Mouse (Mus musculus) embryonic fibroblast, embryonic 13.5 days (primary cell): ENCODE data around the gene Stx16. TPM values are rescaled to one million over a fixed set of nuclear protein-coding genes. Genes with fewer than 3 reads are reported as not detected.

Experiments
- H3K27ac ChIP-seq: 2 replicates; pipeline ENCODE4 v1.5.1; 2012; ENCODE audit warnings: low read length, control low read depth, inconsistent platforms; ENCODE audit not compliant: insufficient read depth
- H3K4me1 ChIP-seq: 2 replicates; pipeline ENCODE4 v1.6.1; 2011; ENCODE audit warnings: low read length; ENCODE audit not compliant: control insufficient read depth, insufficient read depth
- H3K4me3 ChIP-seq: 2 replicates; pipeline ENCODE4 v1.5.1; 2011; ENCODE audit warnings: mild to moderate bottlenecking, control low read depth, low read length; ENCODE audit not compliant: insufficient read depth
- CTCF ChIP-seq: IDR thresholded peaks from 2 replicates; pipeline ENCODE4 v1.5.1; 2011; ENCODE audit warnings: mild to moderate bottlenecking, control low read depth, low read length, moderate library complexity, borderline replicate concordance; ENCODE audit not compliant: insufficient read depth
- POLR2A ChIP-seq: IDR thresholded peaks from 2 replicates; pipeline ENCODE4 v1.6.1; 2011; ENCODE audit warnings: low read depth, mild to moderate bottlenecking, control low read depth, low read length, moderate library complexity
- polyA plus RNA-seq: library from polyadenylated mRNA; stranded (reverse); fragments of >200 nt; gene quantifications from 2 replicates; pipeline ENCODE4 v1.2.4, GENCODE M21; 2011; ENCODE audit warnings: low read depth; ENCODE audit not compliant: missing spikeins, insufficient read length

Stx16 gene
- polyA plus RNA-seq, 1 experiment, result 57.7 TPM

- TF ChIP-seq POLR2A (no peak), CTCF (no peak)
- H3K4me3 ChIP-seq, result no peak overlapping the region
- H3K4me1 ChIP-seq, result peaks cover 3% of the 10 kb centered on the region; the same call in 1 of the 2 replicates
- H3K27ac ChIP-seq, result peak overlapping the region; percentile 96
Observed at GRCm38 (mm10) chr2:174075072-174075570, 987 bp upstream of the Stx16 start.

GRCm38 (mm10) chr2:174076433-174076824, 321 bp downstream of the Stx16 start:
- TF ChIP-seq CTCF (no peak), POLR2A (no peak; the same call in 1 of the 2 replicates)
- Histone ChIP-seq H3K4me3 (peak overlapping the region; percentile 77), H3K27ac (peak overlapping the region; percentile 58), H3K4me1 (peaks cover 3% of the 10 kb centered on the region; the same call in 1 of the 2 replicates)

DNA sequence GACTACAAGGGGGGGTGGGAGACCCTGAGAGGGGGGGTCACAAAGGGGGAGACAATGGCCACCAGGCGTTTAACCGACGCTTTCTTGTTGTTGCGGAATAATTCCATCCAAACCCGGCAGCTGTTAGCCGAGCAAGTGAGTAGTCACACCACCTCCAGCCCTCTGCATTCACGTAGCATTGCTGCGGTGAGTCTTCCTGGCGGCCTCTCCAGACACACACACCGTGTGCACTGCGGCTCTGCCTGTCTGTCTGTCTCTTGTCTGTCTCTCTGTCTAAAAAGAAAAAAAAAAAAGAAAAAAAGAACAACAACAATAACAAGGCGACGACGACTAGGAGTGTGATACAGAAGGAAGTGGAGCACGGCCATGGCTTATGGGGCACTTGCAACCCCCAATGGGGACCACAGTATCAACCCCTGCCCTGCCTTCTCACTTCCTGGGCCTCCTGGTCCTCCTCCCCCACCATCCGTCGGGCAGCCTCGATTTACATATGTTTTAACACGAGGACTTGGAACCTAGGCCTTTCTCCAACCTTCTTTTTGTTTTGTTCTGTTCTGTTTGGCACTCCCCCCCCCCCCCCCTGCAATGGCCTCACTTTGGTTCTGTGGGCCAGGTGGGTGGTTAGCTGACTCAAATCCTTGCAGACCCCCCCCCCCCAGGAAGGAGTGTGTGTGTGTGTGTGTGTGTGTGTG, 1.0 kb downstream of the Stx16 start:
- Histone ChIP-seq H3K4me1 (peaks cover 3% of the 10 kb centered on the region; the same call in 1 of the 2 replicates), H3K4me3 (peak overlapping the region; percentile 77), H3K27ac (peak overlapping the region; percentile 58)
- no peak for TF ChIP-seq CTCF
- TF ChIP-seq POLR2A, result peak; percentile 37; the same call in 1 of the 2 replicates

- Histone ChIP-seq H3K27ac (no peak overlapping the region; the same call in 1 of the 2 replicates), H3K4me1 (peaks cover 3% of the 10 kb centered on the region; the same call in 1 of the 2 replicates), H3K4me3 (peak overlapping the region; percentile 77)
- TF ChIP-seq POLR2A, result no peak
- no peak for TF ChIP-seq CTCF
Observed at GRCm38 (mm10) chr2:174077776-174078338, 1.7 kb downstream of the Stx16 start.

GRCm38 (mm10) chr2:174081833-174082232, 5.7 kb downstream of the Stx16 start:
- Histone ChIP-seq H3K27ac (no peak overlapping the region), H3K4me3 (no peak overlapping the region), H3K4me1 (no peaks in the 10 kb centered on the region)
- TF ChIP-seq CTCF, result no peak
- TF ChIP-seq POLR2A, result no peak

DNA sequence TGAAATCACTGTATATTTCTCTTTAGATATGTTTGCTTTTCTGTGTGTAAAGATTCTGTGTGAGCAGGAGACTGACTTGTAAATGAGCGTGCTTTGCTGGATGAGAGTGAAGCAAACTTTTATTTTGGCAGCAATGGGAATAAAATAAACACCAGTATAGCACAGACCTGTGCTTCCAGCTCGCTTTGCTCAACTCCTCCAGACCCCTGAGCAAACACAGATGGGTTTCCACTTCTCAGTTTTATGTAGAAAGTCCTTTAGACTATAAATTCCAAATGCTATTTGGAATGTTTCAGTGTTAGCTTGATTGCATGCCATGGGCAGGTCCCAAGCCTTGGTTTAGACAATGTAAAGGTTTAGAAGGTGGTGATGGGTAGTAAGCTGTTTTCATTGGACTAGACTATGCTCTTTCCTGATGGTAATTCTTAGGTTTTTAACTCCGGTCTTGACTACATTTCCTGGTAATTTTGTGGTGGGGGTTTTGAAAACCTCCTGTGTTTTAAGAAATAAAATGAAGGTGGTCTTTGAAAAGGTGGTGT, 6.3 kb downstream of the Stx16 start:
- H3K4me3 ChIP-seq, result no peak overlapping the region
- TF ChIP-seq CTCF (no peak), POLR2A (no peak)
- H3K27ac ChIP-seq, result no peak overlapping the region
- H3K4me1 ChIP-seq, result no peaks in the 10 kb centered on the region

DNA sequence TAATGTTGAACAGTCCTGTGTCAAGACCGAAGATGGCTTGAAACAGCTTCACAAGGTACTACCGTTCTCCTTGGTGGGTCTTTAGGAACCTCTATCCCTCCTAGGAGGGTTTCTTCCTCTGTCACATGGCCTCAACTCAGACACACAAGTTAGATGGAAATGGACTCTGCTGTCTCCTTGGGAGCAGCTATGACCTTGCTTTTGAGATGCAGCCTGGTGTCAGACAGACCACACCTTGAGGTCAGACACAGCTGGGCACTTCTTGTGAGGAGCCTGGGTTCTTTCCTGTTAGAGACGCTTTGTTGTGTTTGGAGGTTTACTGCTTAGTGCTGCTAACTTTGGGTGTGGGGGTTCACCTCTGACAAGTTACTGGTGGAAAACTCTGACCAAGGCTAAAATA, 19.0 kb downstream of the Stx16 start:
- Histone ChIP-seq H3K4me3 (no peak overlapping the region), H3K4me1 (no peaks in the 10 kb centered on the region), H3K27ac (no peak overlapping the region)
- TF ChIP-seq CTCF, result no peak
- TF ChIP-seq POLR2A, result no peak

DNA sequence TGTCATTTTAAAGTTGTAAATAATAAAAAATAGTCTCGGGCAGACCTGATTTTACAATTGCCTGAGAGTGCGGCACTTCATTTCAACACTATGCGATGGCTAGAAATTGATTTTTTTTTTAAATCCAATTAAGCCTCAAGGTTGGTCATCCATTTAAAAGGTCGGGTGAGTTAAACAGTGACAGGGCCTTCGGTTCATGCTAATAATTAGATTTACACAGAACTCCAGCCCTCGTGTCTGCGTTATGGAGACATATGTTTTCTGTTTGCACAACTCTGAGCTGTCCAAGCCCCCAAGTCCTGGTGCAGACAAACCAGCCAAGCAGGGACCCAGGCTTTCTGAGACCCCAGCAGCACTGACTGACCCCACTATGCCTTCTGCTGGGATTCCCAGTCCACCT, 26.3 kb downstream of the Stx16 start:
- no peak for TF ChIP-seq POLR2A
- TF ChIP-seq CTCF, result no peak
- Histone ChIP-seq H3K4me3 (no peak overlapping the region), H3K27ac (no peak overlapping the region), H3K4me1 (no peaks in the 10 kb centered on the region)

DNA sequence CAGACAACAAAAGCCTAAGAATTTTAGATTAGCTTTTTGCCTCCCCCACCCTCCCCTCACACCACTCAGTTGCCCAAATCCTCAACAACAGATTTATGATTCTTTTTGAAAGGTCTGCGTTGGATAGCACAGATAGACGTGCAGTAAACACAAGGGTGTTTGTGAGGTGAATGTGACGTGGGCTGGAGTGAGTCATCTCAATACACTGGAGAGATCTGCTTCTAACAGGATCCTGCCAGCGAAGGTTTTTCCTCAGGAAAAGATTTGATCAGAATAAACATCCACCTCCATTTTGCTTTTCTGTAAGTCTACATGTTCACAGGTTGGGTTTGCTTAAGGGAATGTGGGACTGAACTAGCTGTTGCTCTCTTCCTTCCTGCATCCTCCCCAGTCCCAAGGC, 27.4 kb downstream of the Stx16 start:
- TF ChIP-seq POLR2A (no peak), CTCF (no peak)
- Histone ChIP-seq H3K27ac (no peak overlapping the region), H3K4me3 (no peak overlapping the region), H3K4me1 (no peaks in the 10 kb centered on the region)

- H3K27ac ChIP-seq, result no peak overlapping the region
- no peaks in the 10 kb centered on the region for H3K4me1 ChIP-seq
- TF ChIP-seq CTCF (no peak), POLR2A (no peak)
- H3K4me3 ChIP-seq, result no peak overlapping the region
Observed at GRCm38 (mm10) chr2:174107375-174107774, 31.3 kb downstream of the Stx16 start.
